Mouse (Mus musculus) mesoderm, embryonic 11.5 days (tissue): ENCODE data around the gene Gstp1.
"Not testable (repeated sequence)": the region's sequence is repeated elsewhere in the genome, so short reads cannot be mapped to it uniquely, and the experiment has no call there.

Experiments used
- DNase-seq: peaks from one replicate; pipeline ENCODE4 v3.0.0-alpha.2; 2012; ENCODE audit warnings: low read depth, low spot score

Gene Gstp1

DNA sequence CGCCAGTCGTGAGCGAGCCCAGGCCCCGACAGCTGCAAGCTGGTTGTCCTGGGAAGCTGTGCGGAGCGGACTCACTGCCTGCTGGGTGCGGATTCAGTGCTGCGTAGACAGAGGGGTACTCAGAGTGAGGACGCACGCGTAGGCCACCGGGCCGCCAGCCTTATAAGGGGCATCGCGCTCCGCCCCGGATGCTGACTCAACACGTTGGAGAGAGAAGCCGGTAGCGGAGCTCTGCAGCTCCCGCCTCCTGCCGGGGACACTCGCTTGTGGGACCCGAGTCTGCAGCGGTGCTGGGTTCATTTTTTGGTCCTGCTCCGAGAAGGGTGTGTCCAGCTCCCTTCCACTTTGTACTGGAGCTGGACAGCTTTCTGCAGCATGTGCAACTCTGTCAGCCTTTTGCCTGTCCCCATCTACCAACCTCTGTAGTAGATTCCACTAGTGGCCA is at the start of gene Gstp1:
TSS of gene Gstp1 (minus strand) at position 198 of the 445 bp plus-strand sequence.
- DNase-seq = peak; percentile 91

DNA sequence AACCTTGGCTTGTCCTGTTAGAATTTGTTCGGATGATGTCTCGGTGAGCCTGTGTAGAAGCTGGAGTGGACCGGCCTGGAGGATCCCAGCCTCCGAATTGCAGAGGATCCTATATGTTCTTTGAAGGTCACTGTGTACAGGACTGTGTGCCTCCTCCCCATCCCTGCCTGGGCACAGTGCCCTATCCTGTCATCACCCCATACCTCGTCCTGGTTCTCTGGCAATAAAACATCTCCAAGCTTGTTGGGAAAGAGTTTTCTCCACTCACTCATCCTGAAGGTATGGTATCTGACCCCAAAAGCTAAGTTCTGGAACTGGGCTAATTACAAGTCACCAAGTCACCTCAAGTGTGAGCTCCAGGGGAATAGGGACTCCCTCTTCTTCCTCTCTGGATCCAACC is 49.3 kb upstream of the Gstp1 start:
- no peak for DNase-seq

DNA sequence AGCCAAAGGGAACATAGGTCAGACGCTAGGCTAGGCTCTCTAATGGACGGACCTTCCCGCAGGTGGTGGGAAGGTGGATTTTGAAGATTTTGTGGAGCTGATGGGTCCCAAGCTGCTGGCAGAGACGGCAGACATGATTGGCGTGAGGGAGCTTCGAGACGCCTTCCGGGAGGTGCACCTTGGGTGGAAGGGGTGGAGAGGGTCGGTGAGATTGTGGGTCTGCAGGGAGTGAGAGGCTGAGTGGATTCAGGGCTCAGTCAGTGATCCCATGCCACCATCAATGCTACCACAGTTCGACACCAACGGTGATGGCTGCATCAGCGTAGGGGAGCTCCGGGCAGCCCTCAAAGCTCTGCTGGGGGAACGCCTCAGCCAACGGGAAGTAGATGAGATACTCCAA is 48.4 kb upstream of the Gstp1 start:
- DNase-seq = no peak

DNA sequence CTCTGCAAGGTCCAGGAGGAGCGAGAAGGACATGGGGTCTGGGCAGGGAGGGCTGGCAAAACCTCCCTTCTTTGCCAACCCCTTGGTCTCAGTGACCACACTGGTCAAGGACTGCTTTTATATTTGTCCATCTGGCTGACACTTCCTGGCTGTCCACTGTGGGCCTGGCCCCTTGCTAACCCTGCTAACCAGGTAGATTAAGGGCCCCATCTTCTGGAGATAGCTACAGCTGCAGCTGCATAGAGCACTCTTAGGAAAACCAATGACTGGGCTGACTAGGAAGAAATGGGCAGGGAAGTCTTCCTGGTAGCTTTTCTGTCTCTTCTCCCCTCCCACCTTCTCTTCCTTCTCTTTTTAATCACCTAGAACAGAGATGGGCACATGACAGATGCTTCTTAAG is 47.2 kb upstream of the Gstp1 start:
- DNase-seq = no peak

DNA sequence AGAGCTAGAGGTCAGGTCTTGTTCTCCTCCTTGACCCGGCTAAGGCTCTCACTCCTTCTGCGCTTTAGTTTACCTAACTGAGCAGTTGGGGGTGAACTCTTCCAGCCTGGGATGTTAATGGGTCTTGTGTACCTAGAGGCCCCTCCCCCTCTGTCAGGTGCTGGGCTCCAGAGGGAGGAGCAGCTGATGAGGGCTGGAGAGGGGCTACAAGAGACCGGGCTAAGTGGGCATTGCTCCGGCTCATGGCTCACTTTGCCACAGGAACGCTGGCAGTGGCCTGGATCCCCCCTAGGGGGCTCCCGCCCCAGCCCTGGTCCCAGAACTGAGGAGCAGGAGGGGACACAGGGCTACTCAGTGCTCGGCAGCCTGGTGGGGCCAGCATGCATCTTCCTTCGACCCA is 46.0 kb upstream of the Gstp1 start:
- DNase-seq = no peak

DNA sequence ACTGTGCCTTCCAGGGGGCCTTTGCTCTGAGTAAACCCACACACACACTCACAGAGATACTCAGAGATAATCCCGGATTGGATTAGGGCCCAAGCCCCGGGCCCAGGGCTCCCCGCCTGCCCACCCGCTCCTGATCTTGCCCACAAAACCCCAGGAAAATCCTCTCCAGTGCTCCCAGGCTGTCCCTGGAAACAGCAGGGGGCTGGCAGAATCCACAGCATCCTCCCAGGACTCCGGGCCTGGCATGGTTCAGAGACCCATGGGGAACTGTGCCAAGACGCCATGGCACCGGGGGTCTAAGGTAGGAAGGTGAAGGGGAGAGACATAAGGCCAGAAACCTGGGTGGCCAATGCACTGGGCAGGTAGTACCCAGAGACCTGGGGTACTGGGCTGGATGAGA is 45.5 kb upstream of the Gstp1 start:
- no peak for DNase-seq

DNA sequence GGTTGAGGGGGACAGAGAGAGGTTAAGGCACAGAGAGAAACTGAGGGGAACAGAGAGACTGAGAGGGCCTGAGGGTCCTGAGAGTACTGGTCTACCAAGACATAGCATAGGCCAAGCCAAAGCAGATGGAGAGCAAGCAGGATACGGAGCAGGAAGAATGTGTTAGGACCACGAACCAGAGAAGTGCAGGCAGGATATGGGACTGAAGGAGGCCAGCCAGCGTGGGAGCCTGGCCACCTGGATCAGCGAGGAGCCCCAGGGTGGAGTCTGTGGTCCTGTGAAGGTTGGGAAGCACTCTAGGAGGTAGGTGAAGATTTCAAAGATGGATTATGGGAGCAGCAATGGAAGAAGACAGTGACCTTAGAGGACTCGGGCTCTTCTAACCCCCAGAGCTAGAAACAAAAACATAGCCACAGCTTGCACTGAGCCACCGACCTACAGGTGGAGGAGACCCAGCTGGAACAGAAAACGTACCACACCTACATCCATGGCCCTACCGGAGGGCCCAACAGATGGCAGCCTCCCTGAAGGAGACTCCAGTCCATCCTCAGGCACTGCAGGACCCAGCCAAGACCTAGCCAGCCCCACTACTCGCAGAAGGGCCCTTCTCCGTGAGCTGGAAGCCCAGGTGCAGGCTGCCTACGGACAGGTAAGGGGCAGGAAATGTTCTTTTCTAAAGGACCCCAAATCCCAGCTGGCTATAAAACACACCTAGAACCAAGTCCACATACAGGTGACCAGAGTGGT is 44.6 kb upstream of the Gstp1 start:
- DNase-seq = no peak

DNA sequence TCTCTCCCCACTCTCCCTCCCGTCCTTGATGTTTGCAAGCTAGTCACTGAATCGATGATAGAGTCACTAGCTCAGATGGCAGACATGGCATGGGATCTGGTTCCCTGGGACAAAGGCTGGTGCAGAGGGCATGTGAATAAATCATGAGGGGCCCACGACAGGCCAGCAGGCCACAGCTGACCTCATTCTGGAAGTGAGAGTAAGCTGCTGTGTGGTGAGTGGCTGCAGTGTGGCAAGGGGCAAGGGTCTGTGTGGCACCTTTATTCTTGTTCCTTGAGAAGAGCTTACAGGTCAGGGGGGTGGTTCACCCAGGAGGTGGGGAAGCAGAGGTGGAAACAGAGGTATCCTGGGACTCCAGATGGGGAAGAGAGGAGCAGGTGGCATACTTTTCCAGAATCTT is 43.6 kb upstream of the Gstp1 start, which contains the start of gene Cabp2:
TSS of gene Cabp2 (plus strand) at position 185 of the 400 bp plus-strand sequence.
- DNase-seq = no peak

DNA sequence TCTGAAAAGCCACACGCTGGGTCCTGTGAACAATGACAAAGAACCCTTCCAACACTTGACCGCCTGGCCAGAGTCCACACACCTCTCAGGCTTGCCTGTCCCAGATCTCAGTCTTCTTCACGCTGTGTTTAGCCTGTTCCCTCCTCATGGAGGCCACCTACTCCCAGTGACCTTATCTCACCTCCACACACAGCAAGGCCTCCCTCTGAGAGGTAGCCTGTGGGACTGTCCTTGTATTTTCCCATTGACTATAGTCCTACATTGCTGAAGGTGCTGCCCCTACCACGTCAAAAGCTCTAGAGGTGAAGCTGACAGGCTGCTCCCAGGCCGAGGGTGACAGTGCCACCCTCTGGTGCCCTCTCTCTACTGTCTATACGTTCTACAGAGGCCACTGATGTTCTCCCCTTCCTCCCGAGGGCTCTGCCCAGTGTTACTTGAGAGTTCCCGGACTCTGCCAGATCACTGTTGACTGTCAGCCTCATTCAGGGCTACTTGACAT is 42.8 kb upstream of the Gstp1 start:
- DNase-seq = no peak

DNA sequence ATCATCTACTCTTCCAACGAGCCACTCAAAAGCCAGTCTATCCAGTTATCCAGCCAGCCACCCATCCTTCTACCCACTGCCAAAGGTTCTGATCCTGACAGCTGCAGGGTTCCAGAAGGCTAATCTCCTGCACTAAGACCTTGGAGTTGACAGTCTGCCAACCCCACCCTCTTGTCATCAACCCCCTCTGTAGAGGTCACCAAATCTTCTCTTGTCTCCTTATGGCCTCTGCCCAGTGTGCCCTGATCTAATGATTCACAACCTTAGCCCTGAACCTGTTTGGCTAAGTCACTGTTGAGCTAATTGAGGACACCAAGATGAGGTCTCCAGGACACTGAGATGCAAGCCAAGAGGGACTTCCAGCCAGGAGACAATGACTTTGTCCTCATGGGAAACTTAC is 41.8 kb upstream of the Gstp1 start:
- no peak for DNase-seq

DNA sequence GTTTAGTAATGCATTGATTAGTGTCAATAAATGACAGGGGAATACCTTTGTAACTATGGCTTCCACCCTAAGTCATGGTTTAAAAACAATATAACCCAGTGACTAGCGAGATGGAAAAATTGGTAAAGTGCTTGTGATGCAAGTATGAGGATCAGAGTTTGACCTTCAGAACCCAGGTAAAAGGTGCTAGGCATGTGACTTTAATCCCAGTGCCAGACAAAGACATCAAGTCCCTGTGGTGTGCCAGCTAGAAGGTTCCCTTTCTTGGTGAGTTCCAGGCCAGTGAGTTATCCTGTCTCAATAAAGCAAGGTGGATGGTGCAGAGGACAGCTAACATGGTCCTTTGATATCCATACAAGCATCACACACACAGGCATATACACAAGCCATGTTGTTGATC is 37.7 kb upstream of the Gstp1 start:
- DNase-seq = no peak

DNA sequence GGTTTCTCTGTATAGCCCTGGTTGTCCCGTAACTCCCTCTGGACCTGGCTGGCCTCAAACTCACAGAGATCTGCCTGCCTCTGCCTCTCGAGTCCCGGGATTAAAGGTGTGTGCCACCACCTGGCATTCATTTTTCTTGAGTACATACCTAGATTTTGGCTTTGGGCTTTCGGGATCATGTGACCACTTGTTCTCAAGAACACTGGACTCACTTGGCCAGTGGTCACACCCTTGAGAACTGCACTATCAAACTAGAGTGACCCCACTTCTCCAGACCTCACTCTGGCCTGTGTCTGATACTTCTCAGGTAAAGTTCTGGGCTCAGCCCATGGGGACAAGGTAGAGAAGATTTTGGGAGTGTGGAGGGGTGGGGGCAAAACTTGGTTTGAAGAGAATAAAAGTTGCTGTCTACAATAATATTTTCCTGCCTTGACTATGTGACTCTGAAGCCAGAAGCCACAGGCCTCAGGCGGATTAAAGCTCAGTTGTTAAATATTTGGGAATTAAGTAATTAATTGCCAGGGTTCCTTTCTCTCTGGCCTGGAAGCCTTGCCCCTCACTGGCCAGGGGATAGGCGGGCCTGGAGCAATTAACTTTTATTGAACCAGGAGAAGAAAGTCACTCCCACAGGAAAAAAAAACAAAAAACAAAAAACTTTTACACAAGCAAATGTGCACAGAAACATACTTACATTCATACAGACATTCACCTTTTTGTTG is 35.1 kb upstream of the Gstp1 start:
- no peak for DNase-seq

DNA sequence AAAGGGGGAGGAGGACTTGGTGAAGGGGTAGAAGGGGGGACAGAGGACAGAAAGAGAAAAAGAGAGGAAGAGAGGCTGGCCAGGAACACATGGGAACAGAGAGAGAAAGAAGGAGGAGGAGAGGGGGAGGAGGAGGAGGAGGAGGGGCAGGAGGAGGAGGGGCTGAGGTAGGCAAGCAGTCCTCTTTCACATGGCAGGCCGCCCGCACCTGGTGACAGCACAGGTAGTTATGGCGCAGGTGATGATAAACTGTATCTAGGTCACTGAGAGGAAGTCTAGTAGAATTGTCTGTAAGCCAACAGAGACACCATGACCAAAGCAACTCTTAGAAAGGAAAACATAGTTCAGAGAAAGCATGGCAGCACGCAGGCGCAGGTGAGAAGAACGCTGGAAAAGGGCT is 33.6 kb upstream of the Gstp1 start:
- no peak for DNase-seq

DNA sequence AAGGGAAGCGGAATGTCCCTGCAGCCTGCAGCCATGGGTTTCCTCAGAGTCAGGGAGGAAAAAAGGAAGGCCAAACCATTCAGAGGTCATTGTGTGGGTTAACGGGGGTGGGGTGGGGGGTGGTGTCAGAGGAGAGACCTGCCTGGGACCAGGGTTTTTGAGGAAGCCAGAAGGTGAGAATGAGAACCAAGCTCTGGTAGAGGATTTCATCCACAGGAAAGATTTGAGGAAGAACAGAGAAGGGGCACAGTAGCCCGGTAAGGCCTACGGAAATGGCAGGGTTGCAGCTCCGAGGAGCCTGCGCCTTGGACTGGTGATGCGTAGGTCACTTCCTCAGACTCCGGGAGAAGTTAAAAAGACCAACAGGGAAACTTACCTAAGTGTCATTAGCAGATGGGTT is 33.0 kb upstream of the Gstp1 start:
- no peak for DNase-seq

DNA sequence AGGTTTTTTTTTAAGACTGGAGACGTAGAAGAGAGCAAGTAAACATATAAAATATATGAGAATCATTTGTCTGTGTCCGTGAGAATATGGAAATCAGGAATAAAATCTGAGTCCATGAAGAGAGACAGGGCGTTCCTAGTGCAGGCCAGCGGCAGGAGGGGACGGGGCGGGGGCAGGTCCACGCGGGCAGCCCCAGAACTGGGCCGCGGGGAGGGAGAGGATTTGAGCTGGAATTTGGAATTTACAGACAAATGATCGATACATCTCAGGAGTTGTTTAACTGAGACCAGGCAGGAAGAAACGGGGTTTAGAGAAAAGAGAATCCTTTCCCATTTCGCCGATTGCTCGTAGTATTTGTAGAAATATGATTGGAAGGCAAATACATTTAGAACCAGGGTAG is 32.5 kb upstream of the Gstp1 start:
- no peak for DNase-seq

DNA sequence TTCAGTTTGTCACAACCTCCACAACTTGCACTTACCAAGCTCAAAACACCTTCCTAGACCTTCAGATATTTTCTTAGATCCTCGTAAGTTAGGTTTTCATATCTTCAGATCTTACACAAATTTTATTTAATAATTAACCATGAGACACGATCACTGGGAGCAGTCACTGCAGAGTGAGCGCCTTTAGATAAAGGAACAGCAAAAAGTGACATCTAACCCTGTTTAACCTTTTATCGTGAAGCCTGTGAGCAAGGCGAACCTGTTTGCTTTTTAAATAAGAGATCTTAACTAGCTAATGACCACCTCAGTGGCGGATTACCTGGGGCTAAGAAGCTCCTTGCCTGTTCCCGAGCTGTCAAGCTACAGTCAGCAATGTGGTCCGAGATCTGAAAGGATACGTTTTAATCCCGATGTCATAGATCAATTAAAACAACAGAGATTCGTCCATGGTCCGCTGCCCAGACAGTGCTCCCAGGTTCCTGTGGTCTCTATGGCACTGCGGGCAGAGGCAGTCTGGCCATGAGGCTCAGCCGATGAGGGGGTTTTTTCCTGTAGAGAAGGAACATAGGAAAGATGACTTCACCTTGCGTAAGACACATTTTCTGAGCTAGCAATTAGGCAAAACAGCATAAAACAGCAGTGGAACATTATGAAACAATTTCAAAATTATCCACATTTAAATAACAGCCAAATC is 31.1 kb upstream of the Gstp1 start:
- DNase-seq = no peak

DNA sequence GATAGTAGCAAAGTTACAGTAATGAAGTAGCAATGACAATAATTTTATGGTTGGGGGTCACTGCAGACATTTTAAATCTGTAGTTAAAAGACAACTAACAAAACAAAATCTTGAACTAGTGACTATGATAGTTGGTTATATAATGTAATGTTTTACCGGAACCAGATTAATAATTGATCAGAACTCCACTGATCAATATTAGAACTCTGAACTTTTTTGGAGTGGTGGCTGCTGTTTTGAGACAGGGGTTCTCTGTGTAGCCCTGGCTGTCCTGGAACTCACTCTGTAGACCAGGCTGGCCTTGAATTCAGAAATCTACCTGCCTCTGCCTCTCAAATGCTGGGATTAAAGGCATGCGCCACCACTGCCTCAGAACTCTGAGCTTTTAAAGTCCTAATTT is 30.5 kb upstream of the Gstp1 start:
- not testable (repeated sequence) for DNase-seq

DNA sequence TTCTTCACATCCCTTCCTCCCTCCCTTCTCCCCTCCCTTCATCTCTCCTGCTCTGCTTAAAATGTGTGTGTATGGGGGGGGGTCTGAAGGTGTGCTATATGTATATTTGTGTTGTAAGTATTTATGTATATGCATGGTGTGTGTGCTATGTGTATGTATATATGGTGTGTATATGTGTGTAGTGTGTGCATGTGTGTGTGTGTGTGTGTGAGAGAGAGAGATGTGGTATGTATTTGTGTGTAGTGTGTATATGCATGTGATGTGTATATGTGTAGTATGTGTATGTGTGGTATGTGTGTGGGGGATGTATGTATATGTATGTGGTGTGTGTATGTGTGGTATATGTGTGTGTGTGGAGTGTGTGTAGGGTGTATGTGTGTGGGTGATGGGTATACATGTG is 29.1 kb upstream of the Gstp1 start:
- no peak for DNase-seq

DNA sequence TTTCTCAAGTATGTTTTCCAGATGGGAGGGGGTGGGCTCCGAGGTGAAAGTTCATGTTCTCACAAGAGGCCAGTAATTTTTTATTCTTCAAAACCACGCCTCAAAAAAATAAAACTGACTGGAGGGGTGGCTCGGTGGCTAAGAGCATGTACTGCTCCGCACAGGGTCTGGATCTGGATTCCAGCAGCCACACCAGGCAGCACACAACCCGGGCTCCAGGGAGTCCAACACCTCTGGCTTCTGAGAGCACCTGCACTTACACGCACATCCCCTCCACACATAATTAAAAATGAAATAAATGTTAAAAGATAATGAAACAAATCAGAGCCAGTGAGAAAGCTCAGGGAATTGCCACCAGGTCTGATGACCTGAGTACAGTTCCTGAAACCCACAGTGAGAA is 28.5 kb upstream of the Gstp1 start:
- no peak for DNase-seq

DNA sequence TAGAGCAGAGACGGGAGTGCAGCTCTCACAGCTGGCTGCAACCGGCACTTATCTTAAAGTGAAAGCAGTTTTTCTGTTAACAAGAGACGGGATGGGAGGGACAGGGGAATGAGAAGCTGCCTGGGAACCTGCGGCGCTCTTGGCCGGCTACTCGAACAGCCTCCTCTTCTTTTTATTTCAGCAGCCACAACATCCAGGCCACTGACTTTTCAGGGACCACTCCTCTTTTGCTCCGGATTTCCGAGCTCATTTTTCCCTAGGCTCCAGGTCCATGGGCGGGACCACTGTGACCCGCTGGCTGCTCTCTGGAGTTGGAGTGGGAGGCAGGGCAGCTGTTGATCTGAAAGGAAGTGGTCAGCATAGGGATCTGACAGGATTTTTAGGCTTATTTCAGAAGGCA is 26.7 kb upstream of the Gstp1 start:
- DNase-seq = not testable (repeated sequence)

DNA sequence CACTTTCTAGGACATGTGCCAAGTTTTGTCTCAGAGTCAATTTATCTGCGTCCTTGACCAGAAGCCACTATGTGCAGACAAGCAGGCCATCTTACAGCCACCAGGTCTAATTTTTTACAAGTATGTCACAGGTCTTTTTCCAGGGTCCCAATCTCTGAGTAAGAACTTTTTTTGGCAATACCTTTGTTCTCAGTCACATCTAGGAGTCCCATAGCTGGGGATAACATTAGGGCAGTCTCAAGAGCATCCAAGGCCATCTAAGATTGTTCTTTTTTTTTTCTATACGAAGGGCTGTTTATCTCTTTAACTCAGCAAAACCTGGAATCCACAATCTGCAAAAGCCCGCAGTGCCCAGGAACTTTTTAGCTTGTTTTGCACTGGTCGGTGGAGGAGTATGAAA is 25.6 kb upstream of the Gstp1 start:
- not testable (repeated sequence) for DNase-seq

DNA sequence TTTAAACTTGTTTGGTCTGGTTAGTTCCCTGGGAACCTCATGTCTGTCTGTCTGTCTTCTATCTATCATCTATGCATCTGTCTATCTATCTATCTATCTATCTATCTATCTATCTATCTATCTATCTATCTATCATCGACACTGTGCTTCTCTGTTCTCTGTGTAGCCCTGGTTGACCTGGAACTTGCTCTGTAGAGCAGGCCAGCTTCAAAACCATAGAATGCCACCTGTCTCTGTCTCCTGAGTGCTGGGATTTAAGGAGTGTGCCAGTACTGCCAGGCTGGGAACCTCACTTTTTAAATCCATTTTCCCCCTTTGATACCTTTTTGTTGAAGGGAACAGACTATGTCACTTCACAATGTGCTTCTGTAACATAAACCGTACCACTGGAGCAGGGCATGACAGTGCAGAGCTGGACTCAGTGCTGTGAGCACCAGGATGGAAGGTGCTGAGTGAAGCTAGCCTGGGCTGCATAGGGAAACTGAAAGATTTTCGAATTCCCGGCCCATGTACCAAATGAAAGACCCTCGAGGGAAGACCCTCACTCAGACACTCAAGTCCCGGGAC is 23.2 kb upstream of the Gstp1 start:
- no peak for DNase-seq
